Mouse (Mus musculus) kidney, postnatal 0 days (tissue): ENCODE results near the gene Arhgef40. TPM values are rescaled to one million over a fixed set of nuclear protein-coding genes. Genes with fewer than 3 reads are reported as not detected.
A peak's percentile ranks its signal among the peaks of the same experiment; 100 is the strongest.

Experiments
- ATAC-seq: fragments of 200-750 bp; cut with Nextera tagmentation; replicated peaks from 2 replicates; pipeline ENCODE4 v1.8.0; 2017; ENCODE audit warnings: low read depth, moderate number of reproducible peaks, moderate TSS enrichment, moderate library complexity; ENCODE audit not compliant: low FRiP score
- DNase-seq: peaks from one replicate; pipeline ENCODE4 v3.0.0-alpha.2; 2016; ENCODE audit warnings: low spot score
- H3K27ac ChIP-seq: fragments of 300-500 bp; sonication (generic); 2 replicates; pipeline ENCODE4 v1.5.1; 2014; ENCODE audit warnings: mild to moderate bottlenecking
- H3K27me3 ChIP-seq: fragments of 300-500 bp; sonication (generic); 2 replicates; pipeline ENCODE4 v1.6.1; 2014; ENCODE audit warnings: low read length, mixed read lengths; ENCODE audit not compliant: insufficient read depth
- H3K36me3 ChIP-seq: fragments of 300-500 bp; sonication (generic); 2 replicates; pipeline ENCODE4 v1.6.1; 2014; ENCODE audit warnings: low read length, mixed read lengths; ENCODE audit not compliant: insufficient read depth
- H3K4me1 ChIP-seq: fragments of 300-500 bp; sonication (generic); replicated peaks from 2 replicates; pipeline ENCODE4 v1.6.1; 2014; ENCODE audit warnings: antibody characterized with exemption, low read length, mixed read lengths; ENCODE audit not compliant: insufficient read depth
- H3K4me2 ChIP-seq: fragments of 300-500 bp; sonication (generic); 2 replicates; pipeline ENCODE4 v1.6.1; 2014; ENCODE audit warnings: mild to moderate bottlenecking, low read length, moderate library complexity, mixed read lengths
- H3K4me3 ChIP-seq: fragments of 300-500 bp; sonication (generic); replicated peaks from 2 replicates; pipeline ENCODE4 v1.5.1; 2014; ENCODE audit warnings: low read depth, low read length
- H3K9ac ChIP-seq: fragments of 300-500 bp; sonication (generic); 2 replicates; pipeline ENCODE4 v1.6.1; 2014; ENCODE audit warnings: low read depth, low read length
- H3K9me3 ChIP-seq: fragments of 300-500 bp; sonication (generic); replicated peaks from 2 replicates; pipeline ENCODE4 v1.6.1; 2016; ENCODE audit warnings: low read length, inconsistent platforms, mixed read lengths
- CTCF ChIP-seq: IDR thresholded peaks from 2 replicates; pipeline ENCODE4 v1.5.1; 2016; ENCODE audit warnings: antibody characterized with exemption, low read depth, mild to moderate bottlenecking, moderate library complexity
- WGBS: fragments of 180-500 bp; shearing (Covaris S2); extraction: QIAGEN DNeasy Blood & Tissue Kit; methylation state at CpG from one replicate; pipeline ENCODE4 v1.1.7; 2014; 5-methylcytosine and 5-hydroxymethylcytosine counted together
- polyA plus RNA-seq: library from polyadenylated mRNA; unstranded; fragments of >200 nt; fragmentation: Nextera tagmentation; extraction: Ambion mirVana; gene quantifications from 2 replicates; pipeline ENCODE4 v1.2.1, GENCODE M21; 2015

Gene Arhgef40
- polyA plus RNA-seq, 1 experiment from 2014 or later: 58.0 TPM

DNA sequence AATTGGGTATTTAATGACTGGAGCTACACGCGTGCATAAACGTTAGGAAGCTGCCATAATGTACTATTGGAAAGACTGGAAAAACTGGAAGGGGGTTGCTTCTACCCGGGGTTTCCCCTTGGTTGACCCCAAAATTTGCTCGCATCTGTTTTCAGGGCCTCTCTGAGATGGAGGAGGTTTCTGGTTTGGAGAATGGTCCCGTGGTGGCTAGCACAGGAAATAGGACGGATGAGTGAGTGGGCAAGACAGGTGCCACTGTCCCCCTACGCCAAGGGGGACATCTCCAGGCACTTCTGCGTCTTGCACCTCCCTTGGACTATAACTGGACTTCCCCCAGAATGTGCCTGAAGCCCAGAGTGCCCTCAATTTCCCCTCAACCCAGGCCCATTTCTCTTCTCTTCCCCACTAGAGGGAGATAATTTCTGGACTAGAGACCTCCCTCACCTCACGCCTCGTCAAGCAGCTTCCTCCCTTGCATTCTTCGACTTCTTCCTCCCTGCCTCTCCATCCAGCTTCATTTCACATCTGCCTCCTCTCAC is 34.6 kb downstream of the Arhgef40 start:
- Histone ChIP-seq H3K27me3 (no peaks in the 10 kb centered on the region), H3K9me3 (no peaks in the 10 kb centered on the region), H3K36me3 (no peaks in the 10 kb centered on the region), H3K4me1 (peaks cover 34% of the 10 kb centered on the region), H3K27ac (peak overlapping the region; percentile 100), H3K4me2 (peak overlapping the region; percentile 74), H3K9ac (peak overlapping the region; percentile 86; the same call in 1 of the 2 replicates), H3K4me3 (peak overlapping the region; percentile 67)
- 25% methylated on average over 12 of the region's 12 CpGs for WGBS
- DNase-seq (no peak), ATAC-seq (no peak)
- TF ChIP-seq CTCF: no peak; the same call in none of the 2 replicates

DNA sequence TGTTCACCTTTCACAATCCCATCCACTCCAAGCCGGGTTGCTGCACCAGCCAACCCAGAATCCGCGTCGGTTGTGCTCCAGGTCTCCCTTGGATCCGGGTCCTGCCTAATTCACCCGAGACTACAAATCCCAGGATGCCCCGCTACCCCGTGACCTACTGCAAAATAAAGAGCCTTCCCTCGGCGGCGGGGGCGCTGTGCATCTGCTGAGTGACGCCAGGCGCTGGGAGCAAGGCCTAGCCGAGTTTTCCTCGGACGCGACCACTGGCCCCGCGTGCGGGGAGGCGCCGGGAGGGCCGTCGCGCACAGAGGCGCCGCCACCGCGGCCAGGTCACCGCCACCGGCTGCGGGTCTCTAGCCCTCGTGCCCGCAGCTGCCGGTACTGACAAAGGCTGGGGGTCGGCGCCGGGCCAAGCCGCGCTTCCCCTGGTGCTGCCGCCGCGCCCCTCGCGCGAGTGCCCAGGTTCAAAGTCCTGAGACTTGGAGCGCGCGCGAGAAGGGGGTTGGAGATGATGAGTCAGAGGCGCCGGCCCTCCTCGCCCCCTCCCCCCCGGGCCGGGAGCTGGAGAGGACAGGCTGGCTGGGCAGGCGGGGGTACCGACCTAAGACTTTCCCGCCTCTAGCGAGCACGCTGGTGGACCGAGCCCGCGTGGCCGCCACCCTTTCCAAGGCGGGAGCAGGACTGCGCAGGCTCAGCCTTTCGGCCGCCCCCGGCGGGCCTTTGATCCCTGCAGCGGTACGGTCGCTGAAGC is 35.2 kb downstream of the Arhgef40 start:
- Histone ChIP-seq H3K4me2 (peak overlapping the region; percentile 74), H3K27ac (peak overlapping the region; percentile 100), H3K27me3 (no peaks in the 10 kb centered on the region), H3K9me3 (no peaks in the 10 kb centered on the region), H3K36me3 (no peaks in the 10 kb centered on the region), H3K9ac (peak overlapping the region; percentile 86), H3K4me1 (peaks cover 34% of the 10 kb centered on the region), H3K4me3 (peak overlapping the region; percentile 67)
- DNase-seq (peak; percentile 99), ATAC-seq (peak; percentile 89)
- peak; percentile 57; the same call in 1 of the 2 replicates for TF ChIP-seq CTCF
- under 1% methylated on average over 74 of the region's 74 CpGs for WGBS

DNA sequence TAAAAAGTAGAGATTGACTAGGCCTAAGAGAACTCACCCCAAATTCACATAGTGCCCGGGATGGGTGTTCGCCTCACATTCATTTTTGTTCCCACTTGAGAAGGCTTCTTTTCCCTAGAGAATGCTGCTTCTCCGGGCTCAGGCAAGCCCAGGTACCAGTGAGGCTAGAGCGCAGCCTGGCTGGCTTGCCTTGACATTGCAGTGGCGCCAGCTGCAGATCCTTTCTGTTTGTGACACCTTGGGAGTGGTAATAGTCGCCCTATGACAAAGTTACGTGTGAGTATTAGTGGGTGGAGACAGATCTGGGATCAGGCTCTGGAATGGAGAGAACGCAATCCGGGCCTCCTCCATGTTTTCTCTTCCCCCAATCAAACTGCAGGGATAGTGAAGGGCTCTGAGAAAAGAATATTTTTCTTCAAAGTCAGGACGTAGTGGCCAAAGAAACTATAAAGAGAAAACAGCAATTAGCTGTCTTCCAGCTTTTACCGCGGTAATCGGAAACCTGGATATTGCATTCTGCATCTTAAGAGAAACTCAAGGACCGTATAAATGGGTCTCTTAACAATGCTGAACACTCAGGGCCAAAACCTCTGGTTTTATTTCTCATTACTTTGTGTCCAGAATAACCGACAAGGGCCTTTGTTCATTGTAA is 36.1 kb downstream of the Arhgef40 start, which contains the start of gene Zfp219:
TSS of gene Zfp219 (minus strand) at position 248 of the 652 bp plus-strand sequence.
- DNase-seq: peak; percentile 96
- peaks cover 30% of the 10 kb centered on the region for H3K4me1 ChIP-seq
- H3K4me2 ChIP-seq: peak within 1 kb of the TSS; percentile 74

DNA sequence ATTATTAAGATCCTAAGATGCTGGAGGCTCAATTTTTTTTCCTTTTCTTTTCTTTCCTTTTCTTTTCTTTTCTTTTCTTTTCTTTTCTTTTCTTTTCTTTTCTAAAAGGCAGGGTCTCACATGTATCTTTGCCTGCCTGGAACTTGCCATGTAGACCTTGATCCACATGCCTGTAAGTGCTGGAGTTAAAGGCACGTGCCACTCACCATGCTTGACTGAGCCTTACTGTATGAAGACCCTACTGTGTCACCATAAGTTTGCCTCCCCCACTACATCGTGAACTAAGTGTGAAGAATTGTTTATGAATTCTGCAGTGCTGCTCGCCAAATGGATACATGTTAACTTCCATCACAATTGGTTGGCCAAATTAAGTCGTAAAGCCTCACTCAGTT is 36.6 kb downstream of the Arhgef40 start:
- 48% methylated on average over 4 of the region's 4 CpGs for WGBS
- H3K27me3 ChIP-seq: no peaks in the 10 kb centered on the region
- no peaks in the 10 kb centered on the region for H3K36me3 ChIP-seq
- ATAC-seq (no peak), DNase-seq (no peak)
- no peak overlapping the region for H3K4me3 ChIP-seq
- H3K27ac ChIP-seq: peak overlapping the region; percentile 100
- H3K9ac ChIP-seq: no peak overlapping the region; the same call in 1 of the 2 replicates
- H3K4me1 ChIP-seq: peaks cover 25% of the 10 kb centered on the region
- peak overlapping the region; percentile 74 for H3K4me2 ChIP-seq
- no peak for TF ChIP-seq CTCF
- no peaks in the 10 kb centered on the region for H3K9me3 ChIP-seq

More for the DNA sequence above, 36.1 kb downstream of the Arhgef40 start, which contains the start of gene Zfp219:
- TF ChIP-seq CTCF: peak; percentile 83
- H3K4me3 ChIP-seq: peak within 1 kb of the TSS; percentile 67
- no peaks in the 10 kb centered on the region for H3K27me3 ChIP-seq
- ATAC-seq: peak; percentile 70
- H3K9me3 ChIP-seq: no peaks in the 10 kb centered on the region
- peak within 1 kb of the TSS; percentile 100 for H3K27ac ChIP-seq
- H3K9ac ChIP-seq: peak within 1 kb of the TSS; percentile 86
- H3K36me3 ChIP-seq: no peaks in the 10 kb centered on the region
- WGBS: 2% methylated on average over 15 of the region's 15 CpGs

DNA sequence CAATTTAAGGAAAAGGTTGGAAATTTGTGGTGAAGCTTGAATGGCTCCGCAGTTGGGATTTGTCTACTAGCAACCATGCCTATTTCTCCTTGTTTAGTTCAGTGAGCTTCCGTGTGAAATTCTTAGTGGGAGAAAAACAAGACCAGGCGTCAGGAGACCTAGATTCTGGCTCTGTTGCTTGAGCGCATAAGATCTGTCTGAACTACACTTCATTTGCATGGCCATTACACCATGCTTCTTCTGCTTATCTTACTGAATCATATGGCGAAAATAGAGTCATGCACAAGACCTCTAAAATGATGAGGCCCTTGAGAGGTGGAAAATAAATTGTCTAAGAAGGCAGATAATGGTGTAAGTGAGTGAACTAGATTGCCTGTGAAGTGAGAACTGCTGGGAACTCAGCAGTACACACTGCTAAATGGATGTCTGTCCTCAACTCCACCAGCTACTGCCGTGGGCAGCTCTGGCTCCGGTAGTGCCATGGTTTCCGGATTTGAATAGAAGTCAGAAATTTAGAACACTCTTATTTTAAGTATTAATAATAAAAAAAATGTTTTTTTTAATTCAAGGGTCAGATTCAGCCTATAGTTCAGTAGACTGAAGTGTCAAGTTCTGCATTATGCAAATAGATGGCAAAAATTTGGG is 37.2 kb downstream of the Arhgef40 start:
- H3K27ac ChIP-seq: peak overlapping the region; percentile 100; the same call in 1 of the 2 replicates
- no peak for TF ChIP-seq CTCF

More for the DNA sequence above, 37.2 kb downstream of the Arhgef40 start:
- H3K36me3 ChIP-seq: no peaks in the 10 kb centered on the region
- no peak overlapping the region for H3K9ac ChIP-seq
- H3K27me3 ChIP-seq: no peaks in the 10 kb centered on the region
- 85% methylated on average over 8 of the region's 8 CpGs for WGBS
- 0 out of 2 replicates have a peak overlapping the region, but pooled peaks have one; percentile 74 for H3K4me2 ChIP-seq
- ATAC-seq (no peak), DNase-seq (no peak)
- no peaks in the 10 kb centered on the region for H3K9me3 ChIP-seq
- H3K4me3 ChIP-seq: no peak overlapping the region
- peaks cover 20% of the 10 kb centered on the region for H3K4me1 ChIP-seq
